Mouse (Mus musculus) embryonic stem cell, embryonic (primary cell): ENCODE measurements around the gene Psma5.

Experiments used
- CTCF ChIA-PET, 4 experiments: fragments of 300-600 bp in 2 of 4; fragments of 350-600 bp in 2 of 4; sonication (Branson Sonifier 250); formaldehyde crosslinking; loops; one replicate each; lab custom pipeline; 2022; ENCODE audit warnings: inconsistent platforms in 2 of 4; lab: Charles Lee
- POLR2A ChIA-PET, 4 experiments: fragments of 300-600 bp in 2 of 4; fragments of 350-600 bp in 2 of 4; sonication (Branson Sonifier 250); formaldehyde crosslinking; loops; one replicate each; lab custom pipeline; 2022; ENCODE audit warnings: antibody characterized with exemption in 4 of 4, inconsistent platforms in 1 of 4; lab: Charles Lee

The Psma5 gene

GRCm38 (mm10) chr3:108256719-108257637 is at the start of gene Psma5:
Psma5 (plus strand) TSS chr3:108256926.
- CTCF ChIA-PET, result interaction anchor here (0.6 to 2.3 kb wide), 10 partner anchors 15 to 155 kb away, joined by 3 to 15 read pairs (median 4); partner anchors contain the start of genes Atxn7l2 (in 1 of the 4) and Sort1 (in 1 of the 4)
- POLR2A ChIA-PET, result interaction anchor here (0.5 to 6.9 kb wide), 93 partner anchors 9 to 924 kb away, joined by 3 to 80 read pairs (median 4); partner anchors contain the start of genes Atxn7l2 (in 4 of the 4), Psrc1 (in 3 of the 4), Sars (in 3 of the 4) and Cyb561d1 (in 2 of the 4)

- ChIA-PET CTCF (interaction anchor here in 1 of 4 experiments (1.4 to 1.5 kb wide), 2 partner anchors 8 to 266 kb away, joined by 3 to 6 read pairs; partner anchors contain the start of genes Cyb561d1 and Gstm6), POLR2A (interaction anchor here in 3 of 4 experiments (1.2 to 4.6 kb wide), 10 partner anchors 8 to 175 kb away, joined by 4 to 88 read pairs (median 13); partner anchors contain the start of genes Cyb561d1 (in 3 of the 3), Psma5 (in 2 of the 3), Amigo1 (in 1 of the 3) and Gnai3 (in 1 of the 3))
Observed at GRCm38 (mm10) chr3:108209001-108209400, 47.7 kb upstream of the Psma5 start.

- ChIA-PET POLR2A (interaction anchor here (0.6 to 4.6 kb wide), 34 partner anchors 9 to 857 kb away, joined by 3 to 88 read pairs (median 6); partner anchors contain the start of genes Cyb561d1 (in 4 of the 4), Sars (in 3 of the 4), Gnai3 (in 2 of the 4) and Psma5 (in 2 of the 4)), CTCF (interaction anchor here in 3 of 4 experiments (1.5 to 2.3 kb wide), 3 partner anchors 8 to 9 kb away, joined by 6 to 23 read pairs (median 11); partner anchors contain the start of gene Cyb561d1 (in 3 of the 3))
Observed at GRCm38 (mm10) chr3:108209536-108209935, 47.2 kb upstream of the Psma5 start.

GRCm38 (mm10) chr3:108209946-108210770 is 46.6 kb upstream of the Psma5 start:
- ChIA-PET POLR2A (interaction anchor here (0.5 to 4.6 kb wide), 76 partner anchors 8 to 878 kb away, joined by 3 to 88 read pairs (median 4); partner anchors contain the start of genes Cyb561d1 (in 4 of the 4), Psma5 (in 3 of the 4), Psrc1 (in 3 of the 4) and Sars (in 3 of the 4)), CTCF (interaction anchor here (0.6 to 2.3 kb wide), 21 partner anchors 9 to 331 kb away, joined by 3 to 23 read pairs (median 5); partner anchors contain the start of genes Cyb561d1 (in 4 of the 4), Gnai3 (in 1 of the 4), Psma5 (in 1 of the 4) and Sort1 (in 1 of the 4))

GRCm38 (mm10) chr3:108210771-108211139 is 46.0 kb upstream of the Psma5 start, which contains the start of gene Atxn7l2:
Atxn7l2 (minus strand) TSS chr3:108210934.
- ChIA-PET POLR2A (interaction anchor here (0.5 to 4.6 kb wide), 73 partner anchors 9 to 878 kb away, joined by 3 to 88 read pairs (median 4); partner anchors contain the start of genes Cyb561d1 (in 4 of the 4), Psma5 (in 3 of the 4), Psrc1 (in 3 of the 4) and Sars (in 3 of the 4)), CTCF (interaction anchor here (0.6 to 2.3 kb wide), 21 partner anchors 9 to 1104 kb away, joined by 3 to 23 read pairs (median 5); partner anchors contain the start of genes Cyb561d1 (in 4 of the 4), Gnai3 (in 1 of the 4), Gstm2 (in 1 of the 4) and Psma5 (in 1 of the 4))

- POLR2A ChIA-PET, result interaction anchor here in 2 of 4 experiments (1.3 to 4.6 kb wide), 6 partner anchors 11 to 360 kb away, joined by 6 to 88 read pairs (median 16); partner anchors contain the start of genes Cyb561d1 (in 2 of the 2), Gnai3 (in 1 of the 2), Psma5 (in 1 of the 2) and Taf13 (in 1 of the 2)
- CTCF ChIA-PET, result interaction anchor here (0.6 to 2.3 kb wide), 6 partner anchors 10 to 139 kb away, joined by 3 to 23 read pairs (median 4); partner anchors contain the start of gene Cyb561d1 (in 1 of the 4)
Observed at GRCm38 (mm10) chr3:108211845-108212244, 44.9 kb upstream of the Psma5 start.

- ChIA-PET POLR2A (interaction anchor here in 1 of 4 experiments (0.5 kb wide), 1 partner anchor 58 kb away, joined by 7 read pairs; no protein-coding TSS in a partner anchor), CTCF (interaction anchor here in 3 of 4 experiments (0.6 to 1.1 kb wide), 5 partner anchors 8 to 140 kb away, joined by 3 to 4 read pairs (median 3); no protein-coding TSS in a partner anchor)
Observed at GRCm38 (mm10) chr3:108212406-108212805, 44.3 kb upstream of the Psma5 start.

- POLR2A ChIA-PET, result interaction anchor here in 2 of 4 experiments (0.7 to 1.7 kb wide), 5 partner anchors 12 to 43 kb away, joined by 3 to 6 read pairs (median 5); partner anchors contain the start of gene Cyb561d1 (in 1 of the 2)
- CTCF ChIA-PET, result interaction anchor here in 2 of 4 experiments (0.5 to 1.4 kb wide), 5 partner anchors 11 to 50 kb away, joined by 3 to 5 read pairs (median 3); partner anchors contain the start of gene Cyb561d1 (in 1 of the 2)
Observed at GRCm38 (mm10) chr3:108214734-108215133, 42.0 kb upstream of the Psma5 start.

GRCm38 (mm10) chr3:108220661-108221060 is 36.1 kb upstream of the Psma5 start:
- ChIA-PET POLR2A (interaction anchor here in 1 of 4 experiments (1.3 kb wide), 1 partner anchor 10 kb away, joined by 3 read pairs; the partner anchor contains the start of gene Atxn7l2), CTCF (no interaction called here)

- POLR2A ChIA-PET, result interaction anchor here in 3 of 4 experiments (0.8 to 1.4 kb wide), 5 partner anchors 15 to 25 kb away, joined by 3 to 10 read pairs (median 4); partner anchors contain the start of genes Atxn7l2 (in 3 of the 3) and Cyb561d1 (in 1 of the 3)
Observed at GRCm38 (mm10) chr3:108225711-108226557, 30.8 kb upstream of the Psma5 start.

GRCm38 (mm10) chr3:108226558-108227350 is 30.0 kb upstream of the Psma5 start, which contains the start of gene Sypl2:
Sypl2 (minus strand) TSS chr3:108226648.
- POLR2A ChIA-PET, result interaction anchor here in 3 of 4 experiments (0.6 to 1.4 kb wide), 8 partner anchors 12 to 81 kb away, joined by 3 to 5 read pairs (median 3); partner anchors contain the start of genes Atxn7l2 (in 1 of the 3), Cyb561d1 (in 1 of the 3), Gnai3 (in 1 of the 3) and Psma5 (in 1 of the 3)
- CTCF ChIA-PET, result no interaction called here

More at GRCm38 (mm10) chr3:108225711-108226557, 30.8 kb upstream of the Psma5 start:
- CTCF ChIA-PET, result interaction anchor here in 3 of 4 experiments (0.6 to 1.3 kb wide), 3 partner anchors 15 to 61 kb away, joined by 3 to 4 read pairs (median 3); partner anchors contain the start of gene Atxn7l2 (in 1 of the 3)

- POLR2A ChIA-PET, result interaction anchor here in 3 of 4 experiments (0.6 to 1.4 kb wide), 7 partner anchors 13 to 29 kb away, joined by 3 to 5 read pairs (median 3); partner anchors contain the start of genes Cyb561d1 (in 1 of the 3) and Psma5 (in 1 of the 3)
Observed at GRCm38 (mm10) chr3:108227521-108227920, 29.2 kb upstream of the Psma5 start.

GRCm38 (mm10) chr3:108231646-108232045 is 25.1 kb upstream of the Psma5 start:
- POLR2A ChIA-PET, result interaction anchor here in 3 of 4 experiments (0.7 to 1.4 kb wide), 6 partner anchors 24 to 64 kb away, joined by 3 to 10 read pairs (median 3); partner anchors contain the start of gene Cyb561d1 (in 3 of the 3)
- CTCF ChIA-PET, result interaction anchor here in 3 of 4 experiments (0.6 to 1.9 kb wide), 5 partner anchors 27 to 365 kb away, joined by 3 to 5 read pairs (median 5); no protein-coding TSS in a partner anchor

More at GRCm38 (mm10) chr3:108227521-108227920, 29.2 kb upstream of the Psma5 start:
- CTCF ChIA-PET, result interaction anchor here in 1 of 4 experiments (0.6 kb wide), 1 partner anchor 9 kb away, joined by 3 read pairs; no protein-coding TSS in a partner anchor
